Mouse (Mus musculus) T-cell, adult 2 months (primary cell): ENCODE results near the gene Wnt7a.

Experiments
- DNase-seq: peaks from one replicate; pipeline ENCODE4 v3.0.0; 2022; ENCODE audit warnings: low spot score

Gene Wnt7a

GRCm38 (mm10) chr6:91339612-91340246, 71.4 kb downstream of the Wnt7a start:
- no peak for DNase-seq

GRCm38 (mm10) chr6:91335470-91335869, 75.7 kb downstream of the Wnt7a start:
- DNase-seq: no peak

GRCm38 (mm10) chr6:91331886-91332285, 79.3 kb downstream of the Wnt7a start:
- DNase-seq: no peak

- no peak for DNase-seq
These were observed 85.6 kb downstream of the Wnt7a start for GRCm38 (mm10) chr6:91325556-91325955.

GRCm38 (mm10) chr6:91324752-91325151, 86.4 kb downstream of the Wnt7a start:
- DNase-seq: no peak

GRCm38 (mm10) chr6:91322001-91322772, 89.0 kb downstream of the Wnt7a start:
- DNase-seq: no peak
